Mouse (Mus musculus) heart, postnatal 10 days (tissue): ENCODE data around the gene Thada. TPM values are rescaled to one million over a fixed set of nuclear protein-coding genes. Genes with fewer than 3 reads are reported as not detected.
A peak's percentile ranks its signal among the peaks of the same experiment; 100 is the strongest.
"Not testable (repeated sequence)": the region's sequence is repeated elsewhere in the genome, so short reads cannot be mapped to it uniquely, and the experiment has no call there.

ENCODE experiments used
- DNase-seq, 2 experiments: peaks; one replicate each; pipeline ENCODE4 v3.0.0; 2021
- intact Hi-C: fragments of 180-260 bp; cut with DNase I; formaldehyde crosslinking; loops from one replicate; pipeline ENCODE4 v1.15.1; 2025
- total RNA-seq, 2 experiments: library from RNA; stranded (reverse); gene quantifications; 2 replicates each; pipeline ENCODE4 v1.2.3; 2021

Gene Thada
- total RNA-seq, 2 experiments from 2014 or later, result 8.8 to 11.7 TPM

GRCm38 (mm10) chr17:84236781-84237557 lies 229.0 kb downstream of the Thada start:
- peak; percentile 50 to 52 for DNase-seq
- intact Hi-C loops, result no loop called here

GRCm38 (mm10) chr17:84235399-84235928 lies 230.5 kb downstream of the Thada start:
- no peak for DNase-seq
- intact Hi-C loops, result no loop called here

- intact Hi-C loops, DNase-seq: not testable (repeated sequence)
Measured at GRCm38 (mm10) chr17:84234785-84235184, 231.2 kb downstream of the Thada start.

GRCm38 (mm10) chr17:84233758-84234157 lies 232.2 kb downstream of the Thada start:
- intact Hi-C loops, result no loop called here
- DNase-seq, result no peak

- DNase-seq, result no peak
- intact Hi-C loops, result no loop called here
Measured at GRCm38 (mm10) chr17:84231361-84231760, 234.6 kb downstream of the Thada start.

GRCm38 (mm10) chr17:84228223-84228622 lies 237.8 kb downstream of the Thada start:
- DNase-seq, result no peak
- intact Hi-C loops, result no loop called here

GRCm38 (mm10) chr17:84226681-84227080 lies 239.3 kb downstream of the Thada start:
- intact Hi-C loops, result no loop called here
- DNase-seq, result no peak

- intact Hi-C loops, result no loop called here
- DNase-seq, result no peak
Measured at GRCm38 (mm10) chr17:84226231-84226630, 239.8 kb downstream of the Thada start.

GRCm38 (mm10) chr17:84224217-84224887 lies 241.7 kb downstream of the Thada start:
- intact Hi-C loops, result no loop called here
- DNase-seq, result no peak

GRCm38 (mm10) chr17:84218841-84219240 lies 247.2 kb downstream of the Thada start:
- intact Hi-C loops, DNase-seq: not testable (repeated sequence)

- intact Hi-C loops, result no loop called here
- DNase-seq, result no peak
Measured at GRCm38 (mm10) chr17:84217696-84218095, 248.3 kb downstream of the Thada start.

GRCm38 (mm10) chr17:84215264-84215960 lies 250.6 kb downstream of the Thada start:
- no peak for DNase-seq
- intact Hi-C loops, result no loop called here

GRCm38 (mm10) chr17:84213464-84213863 lies 252.5 kb downstream of the Thada start:
- intact Hi-C loops, result no loop called here
- no peak for DNase-seq

- intact Hi-C loops, result no loop called here
- no peak for DNase-seq
Measured at GRCm38 (mm10) chr17:84207611-84208010, 258.4 kb downstream of the Thada start.

- DNase-seq, result no peak
- intact Hi-C loops, result no loop called here
Measured at GRCm38 (mm10) chr17:84206239-84206638, 259.8 kb downstream of the Thada start.

- intact Hi-C loops, result no loop called here
- DNase-seq, result no peak
Measured at GRCm38 (mm10) chr17:84204962-84205361, 261.0 kb downstream of the Thada start.

- peak in 1 of 2 experiments; percentile 35 for DNase-seq
- intact Hi-C loops, result no loop called here
Measured at GRCm38 (mm10) chr17:84203340-84203739, 262.7 kb downstream of the Thada start.

GRCm38 (mm10) chr17:84201183-84201582 lies 264.8 kb downstream of the Thada start:
- intact Hi-C loops, result no loop called here

GRCm38 (mm10) chr17:84197912-84198344 lies 268.1 kb downstream of the Thada start:
- no peak for DNase-seq
- intact Hi-C loops, result no loop called here

More at GRCm38 (mm10) chr17:84201183-84201582, 264.8 kb downstream of the Thada start:
- no peak for DNase-seq

GRCm38 (mm10) chr17:84196329-84196728 lies 269.7 kb downstream of the Thada start:
- intact Hi-C loops, result no loop called here
- no peak for DNase-seq

- intact Hi-C loops, result no loop called here
Measured at GRCm38 (mm10) chr17:84195835-84196234, 270.2 kb downstream of the Thada start.

More at GRCm38 (mm10) chr17:84195835-84196234, 270.2 kb downstream of the Thada start:
- no peak for DNase-seq
